Mouse (Mus musculus) heart, postnatal 10 days (tissue): ENCODE measurements around the gene Odaph. TPM values are rescaled to one million over a fixed set of nuclear protein-coding genes. Genes with fewer than 3 reads are reported as not detected.
"Not testable (repeated sequence)": the region's sequence is repeated elsewhere in the genome, so short reads cannot be mapped to it uniquely, and the experiment has no call there.

Experiments
- DNase-seq, 2 experiments: peaks; one replicate each; pipeline ENCODE4 v3.0.0; 2021
- intact Hi-C: fragments of 180-260 bp; cut with DNase I; formaldehyde crosslinking; loops from one replicate; pipeline ENCODE4 v1.15.1; 2025
- total RNA-seq, 2 experiments: library from RNA; stranded (reverse); gene quantifications; 2 replicates each; pipeline ENCODE4 v1.2.3; 2021

Gene Odaph
- total RNA-seq: not detected

DNA sequence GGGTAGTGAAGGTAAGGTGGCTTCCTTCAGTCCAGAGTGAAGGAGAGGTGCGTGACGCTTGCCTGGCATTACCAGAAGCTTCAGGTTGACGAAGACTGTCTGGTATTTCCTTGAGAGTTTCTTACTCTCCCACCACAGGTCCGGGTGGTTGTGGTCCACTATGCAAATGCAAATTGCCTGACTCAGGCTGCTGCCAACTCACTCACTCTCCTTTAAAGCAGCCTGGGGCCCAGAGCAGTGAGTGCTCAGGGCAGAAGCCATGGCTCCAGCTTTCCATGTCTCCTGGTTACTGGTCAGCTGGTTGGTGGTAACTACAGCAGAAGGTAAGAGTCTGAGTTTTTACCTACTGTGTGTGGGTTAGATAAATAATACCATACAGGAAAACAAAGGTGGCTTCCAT is at the start of gene Odaph:
Gene Odaph, plus strand, starts transcription at position 240 of the 400 bp plus-strand sequence.
- no peak for DNase-seq
- intact Hi-C loops: no loop called here

DNA sequence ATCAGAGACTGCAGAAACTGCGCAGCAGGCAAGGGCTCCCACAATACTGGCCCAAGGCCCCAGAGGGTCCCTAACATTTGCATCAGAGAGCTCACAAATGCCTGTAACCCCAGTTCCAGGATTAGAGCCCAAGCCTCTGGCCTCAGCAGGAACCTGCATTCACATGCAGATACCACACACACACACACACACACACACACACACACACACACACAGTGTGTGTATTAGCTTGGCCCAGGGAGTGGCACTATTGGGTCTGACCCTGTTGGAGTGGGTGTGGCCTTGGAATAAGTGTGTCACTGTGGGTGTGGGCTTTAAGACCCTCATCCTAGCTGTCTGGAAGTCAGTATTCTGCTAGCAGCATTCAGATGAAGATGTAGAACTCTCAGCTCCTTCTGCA is 41.7 kb upstream of the Odaph start:
- intact Hi-C loops, DNase-seq: not testable (repeated sequence)

DNA sequence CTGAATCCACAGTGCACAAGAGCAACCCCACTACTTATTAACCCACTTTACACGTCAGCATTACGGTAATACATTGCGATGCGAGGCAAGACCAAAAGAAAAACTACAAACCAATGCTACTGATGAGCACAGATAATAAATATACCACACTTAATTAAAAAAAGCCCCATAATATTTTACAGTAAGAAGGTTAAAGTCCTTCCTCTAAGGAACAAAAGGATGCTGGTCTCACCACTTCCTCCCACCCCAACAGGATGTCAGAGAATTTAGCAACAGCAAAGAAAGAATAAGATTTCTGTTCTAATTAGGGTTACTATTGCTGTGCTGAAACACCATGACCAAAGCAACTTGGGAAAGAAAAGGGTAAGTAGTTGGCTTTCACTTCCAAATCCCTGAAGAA is 40.3 kb upstream of the Odaph start:
- DNase-seq: no peak
- intact Hi-C loops: no loop called here

DNA sequence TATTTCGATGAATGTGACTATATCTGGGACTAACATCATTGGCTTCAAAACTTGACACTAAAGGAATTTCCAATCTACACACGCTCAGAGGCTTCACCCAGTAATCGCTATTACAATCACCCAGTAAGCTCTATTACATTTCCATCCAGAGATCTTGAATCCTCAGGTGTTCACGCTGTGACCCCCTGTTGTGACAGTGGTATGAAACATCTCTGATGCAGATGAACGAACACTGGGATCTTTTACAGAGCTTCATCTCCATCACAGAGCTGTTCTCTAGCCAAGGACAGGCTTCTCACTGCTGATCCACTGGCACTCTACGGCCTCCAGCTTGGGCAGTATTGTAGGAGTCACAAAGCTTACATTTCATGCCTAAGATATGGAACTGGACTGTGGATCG is 37.8 kb upstream of the Odaph start:
- no peak for DNase-seq
- intact Hi-C loops: no loop called here

DNA sequence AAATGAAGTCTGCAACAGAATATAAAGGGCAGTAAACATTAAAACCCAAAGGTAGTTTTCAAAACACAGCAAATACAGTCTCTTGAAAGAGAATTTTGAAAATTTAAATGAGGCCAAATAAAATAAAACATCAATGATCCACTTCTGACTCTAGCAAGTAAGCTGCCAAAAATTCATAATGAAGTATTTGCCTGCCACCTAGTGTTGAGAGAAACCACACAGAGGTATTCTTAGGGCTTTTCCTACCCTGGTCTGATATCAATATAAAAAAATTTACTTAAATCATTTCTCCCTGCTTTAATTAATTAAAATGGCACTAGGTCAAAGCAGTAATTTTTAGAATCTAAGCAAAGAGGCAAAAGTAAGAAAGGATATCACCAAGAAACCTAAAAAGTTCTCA is 35.9 kb upstream of the Odaph start:
- intact Hi-C loops: loop anchor here (2.0 kb wide), 2 partner anchors 435 to 487 kb away; partner anchors contain the start of gene Parm1
- peak in 1 of 2 experiments; percentile 49 for DNase-seq

DNA sequence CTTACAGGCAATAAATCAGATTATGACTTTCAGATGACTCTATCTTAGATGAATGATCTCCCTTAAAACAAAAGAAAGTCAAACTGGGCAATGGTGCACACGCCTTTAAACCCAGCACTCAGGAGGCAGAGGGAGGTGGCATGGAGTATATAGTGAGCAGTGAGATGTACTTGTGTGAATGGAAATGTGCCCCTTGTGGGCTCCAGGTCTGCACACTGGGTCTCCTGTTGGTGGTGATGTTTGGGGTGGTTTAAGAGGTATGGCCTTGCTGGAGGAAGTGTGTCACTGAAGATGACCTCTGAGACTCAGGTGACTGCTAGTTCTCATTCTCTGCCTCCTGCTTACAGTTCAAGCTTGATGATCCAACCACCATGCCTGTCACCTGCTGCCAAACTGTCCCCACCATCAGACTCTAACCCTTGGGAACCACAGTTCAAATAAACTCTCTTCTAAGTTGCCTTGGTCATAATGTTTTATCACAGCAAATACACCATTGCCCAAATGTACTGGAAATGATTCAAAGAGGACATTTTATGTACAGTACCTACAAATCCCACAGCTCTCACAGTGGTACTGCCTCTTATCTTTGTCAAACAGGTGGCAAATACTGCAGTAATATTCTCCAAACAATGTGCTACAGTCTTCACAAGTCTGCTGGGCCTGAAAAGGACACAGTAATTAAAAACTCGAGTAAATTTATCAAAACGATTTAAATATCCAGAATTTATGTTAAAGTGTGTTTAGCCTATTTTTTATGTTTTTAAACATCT is 30.1 kb upstream of the Odaph start:
- intact Hi-C loops: no loop called here

DNA sequence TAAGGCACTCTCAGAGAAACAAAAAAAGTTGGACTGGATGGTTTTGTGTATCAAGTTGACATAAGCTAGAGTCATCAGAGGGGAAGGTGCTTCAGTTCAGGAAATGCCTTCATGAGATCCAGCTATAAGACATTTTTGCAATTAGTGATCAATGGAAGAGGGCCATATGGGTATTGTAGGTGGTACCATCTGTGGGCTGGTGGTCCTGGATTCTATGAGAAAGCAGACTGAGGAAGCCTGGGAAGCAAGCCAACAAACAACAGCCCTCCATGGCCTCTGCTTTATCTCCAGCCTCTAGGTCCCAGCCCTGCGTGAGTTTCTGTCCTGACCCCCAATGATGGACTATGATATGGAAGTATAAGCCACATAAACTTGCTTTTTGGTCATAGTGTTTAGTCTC is 28.2 kb upstream of the Odaph start:
- no peak for DNase-seq
- intact Hi-C loops: no loop called here

More for the DNA sequence above, 30.1 kb upstream of the Odaph start:
- no peak for DNase-seq

DNA sequence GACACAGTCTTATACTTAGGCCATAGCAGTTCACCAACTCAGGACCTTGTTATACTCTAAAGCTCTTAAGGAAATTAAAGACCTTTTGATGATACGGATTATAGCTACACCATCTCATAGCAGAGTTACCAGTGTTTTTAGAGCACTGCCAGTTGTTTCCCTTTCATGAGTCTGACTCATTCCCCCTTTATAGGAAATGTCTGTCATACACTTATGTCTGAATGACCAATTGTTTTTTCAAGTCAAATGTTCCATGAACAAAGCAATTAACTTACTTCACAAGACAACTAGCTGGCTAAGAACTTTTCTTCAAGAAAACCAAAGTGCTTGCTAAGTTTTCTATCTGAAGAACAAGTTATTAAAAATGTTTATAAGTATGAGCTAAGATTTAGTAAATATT is 27.3 kb upstream of the Odaph start:
- intact Hi-C loops: loop anchor here (5.0 kb wide), 1 partner anchor 157 kb away; no protein-coding TSS in a partner anchor
- DNase-seq: no peak

DNA sequence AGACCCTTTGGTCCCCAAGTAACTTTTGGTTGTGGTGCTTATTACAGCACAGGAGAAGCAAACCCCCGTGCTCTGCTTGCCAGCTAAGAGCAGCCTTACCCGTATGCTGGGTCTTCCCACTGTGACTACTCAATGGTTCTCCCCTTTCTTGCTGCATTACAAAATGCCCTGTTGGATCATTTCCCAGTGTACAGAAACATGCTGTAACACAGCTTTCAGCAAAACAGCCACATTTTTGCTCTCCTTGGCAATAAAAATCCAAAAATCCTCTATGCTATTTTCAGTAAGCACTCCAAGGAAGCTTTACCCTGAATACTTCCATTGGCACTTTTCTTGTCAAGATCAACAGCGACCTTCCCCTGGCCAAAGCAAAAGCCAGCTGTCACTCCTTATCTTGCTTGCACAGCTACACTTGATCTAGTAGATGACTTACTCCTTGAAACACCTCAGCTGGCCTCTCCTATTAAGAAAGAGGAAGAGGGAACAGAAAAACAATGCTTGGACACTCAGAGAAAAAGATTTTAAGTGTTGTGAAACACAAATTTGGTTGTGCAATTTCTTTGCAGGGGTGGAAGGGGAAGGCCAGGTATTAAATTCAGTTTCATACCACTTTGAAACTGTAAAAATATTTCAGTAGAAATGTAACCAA is 26.5 kb upstream of the Odaph start:
- intact Hi-C loops: loop anchor here (5.0 kb wide), 1 partner anchor 157 kb away; no protein-coding TSS in a partner anchor
- DNase-seq: peak; percentile 10 to 18

DNA sequence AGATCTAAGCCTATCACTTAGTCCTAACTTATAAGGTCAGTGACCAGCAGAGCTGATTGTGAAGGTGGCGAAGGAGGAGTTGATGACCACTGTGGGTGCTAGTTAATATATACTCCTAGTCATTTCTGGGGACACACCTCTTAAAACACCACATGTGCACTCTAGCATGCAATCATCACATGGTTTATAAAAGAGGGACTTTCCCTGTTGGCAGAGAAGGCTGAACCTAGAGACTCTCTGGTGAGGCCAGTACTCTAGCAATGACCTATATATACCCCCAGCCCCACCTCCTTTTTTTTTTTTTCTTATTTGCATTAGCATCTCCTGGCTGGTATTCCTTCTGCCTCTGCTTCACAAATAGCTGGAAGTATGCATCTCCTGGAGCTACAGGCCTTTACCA is 25.9 kb upstream of the Odaph start:
- DNase-seq: peak; percentile 8 to 17
- intact Hi-C loops: loop anchor here (5.0 kb wide), 1 partner anchor 156 kb away; no protein-coding TSS in a partner anchor

DNA sequence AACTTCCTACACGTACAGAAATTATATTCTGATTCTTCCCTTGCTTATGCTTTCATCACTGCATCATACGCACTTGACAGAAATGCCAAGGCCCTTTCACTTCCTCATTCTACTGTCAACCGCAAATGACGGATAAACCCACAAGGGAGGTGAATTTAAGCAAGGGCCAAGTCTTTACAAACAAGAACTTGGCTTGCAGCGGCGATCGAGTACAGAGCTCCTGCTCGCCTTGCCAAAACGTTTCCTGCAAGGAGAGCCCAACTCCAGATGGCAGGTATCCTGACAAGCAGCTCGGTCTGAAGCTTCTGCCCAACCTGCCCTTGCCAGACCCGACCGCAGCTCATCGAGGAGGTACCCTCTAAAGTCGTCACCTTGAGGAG is 25.0 kb upstream of the Odaph start:
- DNase-seq: no peak
- intact Hi-C loops: loop anchor here (2.0 to 5.0 kb wide), 2 partner anchors 81 to 155 kb away; partner anchors contain the start of gene Cdkl2

DNA sequence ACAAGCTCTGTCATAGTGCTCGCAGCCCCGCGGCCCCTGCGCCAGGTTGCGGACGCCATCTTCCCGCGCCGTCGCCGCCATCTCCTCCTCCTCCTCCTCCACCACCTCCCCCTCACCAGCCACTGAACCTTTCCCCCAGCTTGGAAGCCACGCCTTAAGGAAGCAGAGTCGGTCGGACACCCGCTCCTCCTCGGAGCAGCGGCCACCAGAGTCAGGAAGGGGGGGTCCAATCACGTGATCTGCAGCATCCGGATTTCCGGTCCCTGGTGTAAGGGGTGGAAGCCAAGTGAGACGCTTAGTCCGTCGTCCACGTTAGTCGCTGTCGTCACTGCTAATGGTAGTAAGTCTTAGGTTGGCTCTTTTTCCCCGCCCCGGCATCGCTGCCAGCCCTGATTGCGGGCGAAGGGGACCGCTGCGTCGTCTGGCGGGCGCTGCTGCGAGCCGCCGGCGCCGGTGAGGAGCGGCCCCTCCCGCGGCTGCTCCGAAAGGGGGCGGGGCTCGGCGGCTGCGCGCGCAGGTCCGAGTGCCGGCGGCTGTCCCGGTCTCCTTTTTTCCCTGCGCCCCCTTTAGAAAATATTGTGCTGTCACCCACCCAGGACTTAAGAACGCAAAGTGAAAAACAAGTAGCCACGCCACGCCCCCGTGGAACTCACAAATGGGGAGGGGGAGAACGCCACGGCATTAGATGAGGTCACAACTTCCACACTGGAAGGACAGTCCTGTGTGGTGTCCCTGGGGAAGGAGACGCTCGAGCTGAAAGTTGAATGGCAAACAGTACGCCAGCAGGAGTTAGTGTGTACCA is 24.4 kb upstream of the Odaph start, which contains the start of gene Rchy1:
Gene Rchy1, minus strand, starts transcription at position 430 of the 802 bp plus-strand sequence.
- intact Hi-C loops: loop anchor here (2.0 to 5.0 kb wide), 2 partner anchors 80 to 154 kb away; partner anchors contain the start of gene Cdkl2

DNA sequence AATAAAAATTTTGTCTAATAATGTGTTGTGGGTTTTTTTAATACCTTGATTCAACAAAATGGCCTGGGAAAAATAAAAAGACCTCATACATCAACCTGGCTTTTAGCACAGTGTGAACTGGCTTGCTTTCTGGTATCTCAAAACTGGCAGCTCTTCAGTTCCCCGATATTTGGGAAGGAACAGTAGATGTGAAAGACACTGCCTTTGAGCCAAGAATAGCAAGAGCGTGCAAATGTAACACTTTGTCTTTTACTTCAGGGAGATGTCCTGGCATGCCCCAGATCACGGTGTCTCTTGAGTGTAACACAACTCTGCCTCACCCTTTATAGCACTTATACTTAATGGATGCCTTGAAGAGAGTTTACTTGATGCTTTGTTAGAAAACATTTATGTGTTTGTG is 15.2 kb upstream of the Odaph start:
- DNase-seq: no peak
- intact Hi-C loops: no loop called here

More for the DNA sequence above, 24.4 kb upstream of the Odaph start, which contains the start of gene Rchy1:
- peak; percentile 97 for DNase-seq

DNA sequence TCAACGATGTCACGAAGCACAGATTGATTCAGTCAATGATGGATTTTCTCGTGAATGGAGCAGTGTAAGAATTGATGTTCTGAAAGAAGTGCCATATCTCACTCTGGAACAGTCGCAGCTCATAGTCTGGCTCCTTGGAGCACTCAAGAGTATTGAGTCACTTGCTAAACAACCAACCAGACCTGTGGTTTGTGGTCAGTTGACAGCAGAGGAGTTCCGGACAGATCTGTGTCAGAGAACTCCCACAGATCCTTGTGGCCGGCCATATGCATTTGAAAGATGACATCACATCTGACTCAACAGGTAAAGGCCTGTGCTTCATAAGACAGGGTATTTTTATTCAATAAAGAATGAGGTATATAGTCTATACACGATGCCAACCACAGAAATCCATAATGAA is 13.3 kb upstream of the Odaph start:
- intact Hi-C loops: no loop called here
- DNase-seq: no peak

DNA sequence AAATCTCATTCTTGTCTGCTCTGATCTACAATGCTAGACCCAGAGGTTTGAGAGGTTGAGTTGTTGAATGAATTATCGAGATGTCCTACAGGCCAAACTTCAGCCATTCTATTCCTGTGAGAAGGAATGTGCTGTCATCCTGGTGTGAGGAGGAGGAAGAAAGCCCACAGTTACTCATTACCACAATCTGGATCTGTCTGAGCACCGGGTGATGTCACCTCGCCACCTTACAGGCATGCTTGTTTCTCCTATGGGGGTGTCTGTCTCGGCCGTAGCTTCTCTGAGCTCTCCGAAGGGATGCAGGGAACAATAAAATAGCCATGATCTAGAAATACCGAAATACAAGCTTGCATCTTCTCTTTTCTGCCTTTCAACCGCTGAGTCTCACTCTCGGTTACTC is 11.5 kb upstream of the Odaph start:
- intact Hi-C loops: no loop called here
- no peak for DNase-seq

DNA sequence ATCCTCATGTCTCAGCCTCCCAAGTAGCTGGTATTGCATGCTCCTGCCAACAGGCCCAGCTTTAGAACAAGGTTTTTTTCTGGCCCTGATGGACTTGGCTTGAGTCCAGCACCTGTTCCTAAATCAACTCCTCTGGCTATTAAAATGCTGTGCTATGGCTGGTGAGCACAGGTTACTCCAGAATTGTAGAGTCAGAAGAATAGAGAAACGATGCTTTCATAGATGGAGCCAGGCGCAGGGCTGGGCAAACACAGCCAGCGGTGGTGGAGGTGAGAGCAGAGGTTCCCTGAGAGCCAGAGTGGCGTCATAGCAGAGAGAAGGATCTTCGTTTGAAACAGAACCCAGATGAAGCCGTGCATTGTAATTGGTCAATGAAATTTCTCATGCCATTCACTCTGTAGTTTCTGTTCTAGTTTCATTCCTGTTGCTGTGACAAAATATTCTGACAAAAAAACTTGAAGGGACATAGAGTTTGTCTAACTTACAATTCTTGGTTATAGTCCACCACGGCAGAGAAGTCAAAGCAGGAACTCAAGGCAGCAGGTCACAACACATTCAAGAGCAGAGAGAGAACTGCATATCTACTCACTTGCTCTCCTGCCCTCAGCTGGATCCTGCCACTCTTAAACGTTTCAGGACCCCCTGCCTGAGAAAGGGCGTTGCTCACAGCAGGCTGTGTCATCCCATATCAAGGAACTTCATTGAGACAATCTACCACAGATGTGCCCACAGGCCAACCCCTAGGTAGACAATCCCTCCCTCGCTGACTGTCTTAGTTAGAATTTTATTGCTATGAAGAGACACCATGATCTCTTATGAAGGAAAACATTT is 10.5 kb upstream of the Odaph start:
- DNase-seq: no peak
- intact Hi-C loops: no loop called here

DNA sequence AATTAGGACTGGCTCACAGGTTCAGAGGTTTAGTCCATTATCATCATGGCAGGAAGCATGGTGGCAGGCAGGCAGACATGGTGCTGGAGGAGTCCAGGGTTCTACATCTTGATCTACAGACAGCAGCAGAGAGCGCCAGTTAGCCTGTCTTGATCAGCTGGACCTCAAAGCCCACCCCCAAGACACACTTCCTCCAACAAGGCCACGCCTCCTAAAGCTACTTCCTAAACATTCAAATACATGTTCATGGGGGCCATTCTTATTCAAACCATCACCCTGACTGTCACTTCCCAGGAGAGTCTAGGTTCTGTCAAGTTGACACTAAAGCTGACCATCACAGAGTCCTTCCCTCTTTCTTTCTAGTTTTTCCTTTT is 9.9 kb upstream of the Odaph start:
- no peak for DNase-seq
- intact Hi-C loops: no loop called here

DNA sequence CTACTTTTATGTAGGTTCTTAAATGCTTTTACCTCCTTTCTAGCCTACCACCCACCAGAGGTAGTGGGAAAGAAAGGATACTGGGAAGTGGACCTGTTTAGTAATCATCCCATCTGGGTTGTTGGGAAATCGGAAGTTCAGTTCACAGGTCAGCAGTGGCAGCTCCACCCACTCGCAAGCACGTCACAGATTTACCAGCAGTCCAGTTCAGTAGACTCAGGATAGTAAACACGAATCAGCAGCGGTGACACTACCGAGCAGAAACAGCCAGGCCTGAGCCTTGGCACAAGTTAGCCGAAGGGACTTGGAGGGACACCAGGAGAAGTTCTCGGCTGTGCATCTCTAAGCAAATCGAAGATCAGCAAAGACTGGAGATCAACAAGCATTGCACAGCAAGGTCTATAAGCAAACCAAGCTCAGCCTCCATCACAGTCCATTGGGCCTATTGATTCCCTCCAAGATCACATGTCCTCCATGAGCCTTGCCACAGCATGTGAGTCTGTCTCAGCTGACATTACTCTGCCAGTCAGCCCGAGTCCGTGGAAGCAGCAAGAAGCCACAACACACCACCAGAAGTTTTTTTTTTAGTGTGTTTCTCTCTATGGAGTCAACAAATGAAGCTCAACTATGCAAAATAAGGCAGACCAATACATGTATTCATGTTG is 6.0 kb upstream of the Odaph start:
- intact Hi-C loops: no loop called here
- DNase-seq: no peak

DNA sequence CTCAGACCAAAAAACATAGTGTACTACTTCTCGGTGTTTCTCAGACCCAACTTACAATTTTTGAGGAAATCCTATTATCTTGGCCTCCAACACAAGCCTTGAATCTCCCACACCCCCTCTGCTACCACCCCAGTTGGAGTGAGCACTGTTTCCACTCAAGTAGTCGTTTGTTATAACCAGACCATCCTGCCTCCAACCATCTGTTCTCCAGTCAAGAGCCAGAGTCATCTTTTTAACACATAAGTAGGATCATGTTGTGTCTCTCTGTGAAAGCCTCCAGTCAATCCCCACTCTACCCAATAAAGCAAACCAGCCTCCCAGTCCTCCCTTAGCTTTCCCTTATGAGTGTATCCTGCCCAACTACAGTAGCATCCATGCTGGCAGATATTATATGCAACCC is 3.8 kb upstream of the Odaph start:
- intact Hi-C loops: no loop called here

DNA sequence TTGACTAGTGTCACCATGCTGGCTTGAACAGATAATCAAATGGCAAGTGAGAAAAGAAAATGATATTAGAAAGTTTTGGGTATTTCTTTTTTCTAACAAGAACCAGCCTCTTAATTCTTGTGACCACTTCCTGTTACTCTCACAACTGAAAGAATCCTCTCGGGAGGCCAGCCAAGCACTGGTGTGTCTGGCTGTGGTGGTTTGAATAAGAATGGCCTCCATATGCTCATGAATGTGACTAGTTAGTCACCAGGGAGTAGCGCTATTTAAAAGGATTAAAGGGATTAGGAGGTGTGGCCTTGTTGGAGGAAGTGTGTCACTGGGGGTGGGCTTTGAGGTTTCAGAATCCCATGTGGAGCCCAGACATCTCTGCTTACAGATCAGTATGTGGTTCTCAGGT is 1.6 kb upstream of the Odaph start:
- DNase-seq: no peak
- intact Hi-C loops: no loop called here

More for the DNA sequence above, 3.8 kb upstream of the Odaph start:
- DNase-seq: no peak
